Mouse (Mus musculus) heart, embryonic 14.5 days (tissue): ENCODE data around the gene B3galt5. TPM values are rescaled to one million over a fixed set of nuclear protein-coding genes. Genes with fewer than 3 reads are reported as not detected.

Experiments
- ATAC-seq: fragments of 200-750 bp; cut with Nextera tagmentation; 2 replicates; pipeline ENCODE4 v1.8.0; 2017; ENCODE audit warnings: low read depth, moderate TSS enrichment; ENCODE audit not compliant: insufficient number of reproducible peaks, insufficient read depth, low FRiP score
- H3K27ac ChIP-seq, 2 experiments: fragments of 200-500 bp in 1 of 2; fragments of 300-500 bp in 1 of 2; sonication (generic) in 1 of 2; replicated peaks in 1 of 2; 2 replicates each; pipeline ENCODE4 v1.5.1; 2012 to 2014; ENCODE audit warnings: low read depth in 2 of 2, low read length in 2 of 2, control low read depth in 1 of 2, mild to moderate bottlenecking in 1 of 2, mixed read lengths in 1 of 2; ENCODE audit not compliant: control insufficient read depth in 1 of 2, insufficient read depth in 1 of 2
- H3K27me3 ChIP-seq: fragments of 300-500 bp; sonication (generic); 2 replicates; pipeline ENCODE4 v1.6.1; 2014; ENCODE audit warnings: mild to moderate bottlenecking, low read length, control low read depth; ENCODE audit not compliant: control insufficient read depth, insufficient read depth
- H3K36me3 ChIP-seq: fragments of 300-500 bp; sonication (generic); 2 replicates; pipeline ENCODE4 v1.6.1; 2014; ENCODE audit warnings: mild to moderate bottlenecking, control low read depth, low read length, mixed read lengths; ENCODE audit not compliant: control insufficient read depth, insufficient read depth
- H3K4me1 ChIP-seq, 2 experiments: fragments of 200-500 bp in 1 of 2; fragments of 300-500 bp in 1 of 2; sonication (generic) in 1 of 2; 2 replicates each; pipeline ENCODE4 v1.6.1; 2012 to 2014; ENCODE audit warnings: low read length in 2 of 2, control low read depth in 1 of 2, mixed read lengths in 1 of 2; ENCODE audit not compliant: control insufficient read depth in 2 of 2, insufficient read depth in 2 of 2
- H3K4me2 ChIP-seq: fragments of 300-500 bp; sonication (generic); 2 replicates; pipeline ENCODE4 v1.6.1; 2014; ENCODE audit warnings: mild to moderate bottlenecking, low read length
- H3K4me3 ChIP-seq, 2 experiments: fragments of 200-500 bp in 1 of 2; fragments of 300-500 bp in 1 of 2; sonication (generic) in 1 of 2; 2 replicates each; pipeline ENCODE4 v1.5.1; 2012 to 2014; ENCODE audit warnings: low read length in 2 of 2, mild to moderate bottlenecking in 2 of 2, control low read depth in 1 of 2, low read depth in 1 of 2, moderate library complexity in 1 of 2; ENCODE audit not compliant: control insufficient read depth in 1 of 2, insufficient read depth in 1 of 2
- H3K9ac ChIP-seq: fragments of 300-500 bp; sonication (generic); 2 replicates; pipeline ENCODE4 v1.6.1; 2014; ENCODE audit warnings: mild to moderate bottlenecking, low read length
- H3K9me3 ChIP-seq: fragments of 300-500 bp; sonication (generic); 2 replicates; pipeline ENCODE4 v1.6.1; 2016; ENCODE audit warnings: low read length, control low read depth; ENCODE audit not compliant: control insufficient read depth
- WGBS: fragments of 180-500 bp; shearing (Covaris S2); extraction: QIAGEN DNeasy Blood & Tissue Kit; methylation state at CpG from one replicate; pipeline ENCODE4 v1.1.7; 2014; 5-methylcytosine and 5-hydroxymethylcytosine counted together
- polyA plus RNA-seq: library from polyadenylated mRNA; unstranded; fragments of >200 nt; fragmentation: Nextera tagmentation; extraction: Ambion mirVana; gene quantifications from 2 replicates; pipeline ENCODE4 v1.2.1, GENCODE M21; 2014

Gene B3galt5
- polyA plus RNA-seq, 1 experiment from 2014 or later: 0.04 TPM

GRCm38 (mm10) chr16:96345117-96345516 is 109.5 kb downstream of the B3galt5 start:
- H3K4me1 ChIP-seq: no peaks in the 10 kb centered on the region; a peak in 1 of 4 replicates
- ATAC-seq: no peak
- 7% methylated on average over 10 of the region's 10 CpGs for WGBS
- peak overlapping the region; percentile 49; the same call in 1 of the 2 replicates for H3K9ac ChIP-seq
- no peaks in the 10 kb centered on the region for H3K36me3 ChIP-seq
- H3K9me3 ChIP-seq: no peaks in the 10 kb centered on the region
- H3K4me3 ChIP-seq: no peak overlapping the region
- H3K27ac ChIP-seq: no peak overlapping the region
- H3K27me3 ChIP-seq: 0 out of 2 replicates have a peak, but pooled peaks cover 4% of the 10 kb centered on the region
- H3K4me2 ChIP-seq: peak overlapping the region; percentile 47; the same call in 1 of the 2 replicates

DNA sequence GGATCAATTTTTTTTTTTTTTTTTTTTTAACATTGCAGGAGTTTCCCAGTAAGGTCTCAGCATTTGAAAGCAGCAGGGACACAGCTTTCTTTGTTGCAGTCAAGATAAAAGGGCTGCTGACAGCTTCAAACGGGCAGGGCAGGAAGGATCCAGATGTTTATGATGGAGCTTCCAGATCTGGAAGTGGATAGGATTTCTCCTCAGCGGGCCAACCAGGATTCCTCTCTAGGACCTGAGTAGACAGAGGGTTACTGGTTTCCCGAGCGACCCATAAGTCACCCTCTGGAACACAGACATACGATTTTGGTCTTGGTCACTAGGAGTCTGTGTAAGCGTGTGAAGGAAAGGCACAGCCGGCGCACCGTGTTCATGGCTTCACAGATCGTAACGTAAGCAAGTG is 112.5 kb downstream of the B3galt5 start:
- H3K4me2 ChIP-seq: no peak overlapping the region
- H3K4me1 ChIP-seq: no peaks in the 10 kb centered on the region; a peak in 1 of 4 replicates
- H3K36me3 ChIP-seq: no peaks in the 10 kb centered on the region
- 61% methylated on average over 11 of the region's 11 CpGs for WGBS
- H3K4me3 ChIP-seq: no peak overlapping the region
- H3K9ac ChIP-seq: no peak overlapping the region
- H3K27me3 ChIP-seq: 0 out of 2 replicates have a peak, but pooled peaks cover 4% of the 10 kb centered on the region
- H3K9me3 ChIP-seq: no peaks in the 10 kb centered on the region
- no peak for ATAC-seq
- H3K27ac ChIP-seq: no peak overlapping the region

DNA sequence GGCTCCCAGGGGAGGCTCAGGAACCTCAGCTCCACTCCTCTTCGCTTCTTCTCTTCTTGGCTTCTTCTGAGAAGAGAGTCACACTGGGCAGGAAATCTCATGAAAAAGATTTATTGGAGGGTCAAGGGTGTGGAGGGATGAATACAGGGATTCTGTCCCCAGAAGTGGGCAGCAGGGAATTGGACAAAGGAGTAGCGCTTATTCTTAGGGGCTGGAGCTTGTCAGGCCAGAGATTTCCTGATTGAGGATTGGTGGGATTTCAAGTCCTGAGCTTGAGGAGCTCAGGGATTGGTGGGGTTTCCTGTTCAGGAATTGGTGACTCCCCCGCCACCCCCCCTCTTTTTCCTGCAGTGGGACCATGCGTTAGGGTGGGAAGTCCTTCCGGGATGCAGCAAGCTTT is 113.2 kb downstream of the B3galt5 start:
- Histone ChIP-seq H3K36me3 (no peaks in the 10 kb centered on the region), H3K27me3 (0 out of 2 replicates have a peak, but pooled peaks cover 4% of the 10 kb centered on the region), H3K4me3 (no peak overlapping the region), H3K9ac (no peak overlapping the region), H3K4me1 (no peaks in the 10 kb centered on the region; a peak in 1 of 4 replicates), H3K4me2 (no peak overlapping the region), H3K27ac (no peak overlapping the region), H3K9me3 (no peaks in the 10 kb centered on the region)
- whole genome bisulfite sequencing: 73% methylated on average over 5 of the region's 5 CpGs
- no peak for ATAC-seq

GRCm38 (mm10) chr16:96351520-96351919 is 115.9 kb downstream of the B3galt5 start:
- Histone ChIP-seq H3K27me3 (0 out of 2 replicates have a peak, but pooled peaks cover 4% of the 10 kb centered on the region), H3K4me1 (no peaks in the 10 kb centered on the region; a peak in 1 of 4 replicates), H3K4me2 (no peak overlapping the region), H3K27ac (no peak overlapping the region), H3K9me3 (no peaks in the 10 kb centered on the region), H3K4me3 (no peak overlapping the region), H3K36me3 (no peaks in the 10 kb centered on the region), H3K9ac (no peak overlapping the region)
- ATAC-seq: no peak
- 93% methylated on average over 2 of the region's 2 CpGs for WGBS

DNA sequence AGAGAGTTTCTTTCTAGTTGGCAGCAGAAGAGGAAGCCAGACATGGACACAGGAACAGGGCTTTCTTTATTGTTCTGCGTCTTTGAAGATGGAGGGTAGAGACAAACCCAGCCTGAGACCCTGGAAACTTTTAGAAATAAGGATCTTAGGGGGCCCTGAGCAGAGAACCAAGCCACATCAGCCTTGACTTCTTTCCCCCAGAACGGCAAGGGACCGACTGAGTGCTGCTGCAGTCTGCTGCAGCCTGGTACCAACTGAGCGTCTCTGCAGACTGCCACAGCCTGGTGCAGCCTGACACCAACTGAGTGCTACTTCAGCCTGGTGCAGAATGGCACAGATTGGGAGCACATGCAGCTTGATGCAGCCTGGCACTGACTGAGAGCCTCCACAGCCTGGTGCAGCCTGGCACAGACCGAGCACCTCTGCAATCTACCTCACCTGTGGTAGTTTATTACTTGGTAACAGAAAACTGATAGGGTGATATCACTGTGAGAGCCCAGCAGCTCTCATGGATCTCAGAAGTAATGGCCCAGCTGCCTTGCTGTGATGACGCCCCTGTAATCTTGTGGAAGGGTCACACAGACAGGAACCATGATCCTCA is 117.8 kb downstream of the B3galt5 start:
- WGBS: 67% methylated on average over 6 of the region's 6 CpGs
- Histone ChIP-seq H3K36me3 (no peaks in the 10 kb centered on the region), H3K4me1 (peaks cover 0 to 2% of the 10 kb centered on the region in 2 experiments; a peak in 1 of 4 replicates), H3K4me3 (no peak overlapping the region), H3K27ac (no peak overlapping the region), H3K27me3 (0 out of 2 replicates have a peak, but pooled peaks cover under 1% of the 10 kb centered on the region), H3K4me2 (no peak overlapping the region), H3K9ac (no peak overlapping the region), H3K9me3 (no peaks in the 10 kb centered on the region)
- ATAC-seq: no peak

GRCm38 (mm10) chr16:96353996-96354395 is 118.4 kb downstream of the B3galt5 start:
- peaks cover 0 to 2% of the 10 kb centered on the region in 2 experiments; a peak in 1 of 4 replicates for H3K4me1 ChIP-seq
- H3K4me2 ChIP-seq: peak overlapping the region; percentile 30
- no peak for ATAC-seq
- 0 out of 4 replicates have a peak overlapping the region, but pooled peaks have one; percentile 2 to 5 for H3K4me3 ChIP-seq
- H3K9ac ChIP-seq: no peak overlapping the region; the same call in 1 of the 2 replicates
- no peaks in the 10 kb centered on the region for H3K36me3 ChIP-seq
- no peaks in the 10 kb centered on the region for H3K27me3 ChIP-seq
- H3K9me3 ChIP-seq: no peaks in the 10 kb centered on the region
- H3K27ac ChIP-seq: no peak overlapping the region
- 32% methylated on average over 6 of the region's 6 CpGs for WGBS

DNA sequence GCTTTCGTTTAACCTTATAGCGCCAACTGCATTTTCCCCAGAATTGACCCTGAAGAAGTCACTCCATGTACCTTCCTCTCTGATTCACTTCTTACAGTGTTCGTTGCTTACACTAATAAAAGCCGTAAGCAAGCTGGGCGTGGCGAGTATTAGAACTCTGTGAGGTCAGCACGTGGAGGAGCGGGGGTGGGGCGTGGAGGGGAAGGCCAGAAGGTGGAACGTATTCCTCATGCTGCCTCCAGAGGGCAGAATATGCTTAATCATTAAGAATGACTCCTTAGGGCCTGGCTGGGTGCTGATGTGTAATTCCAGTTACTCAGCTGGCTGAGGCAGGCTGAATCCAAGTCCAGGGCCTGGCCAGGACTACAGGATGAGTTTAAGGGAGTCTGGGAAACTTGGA is 122.3 kb downstream of the B3galt5 start:
- Histone ChIP-seq H3K4me1 (peaks cover 0 to 4% of the 10 kb centered on the region in 2 experiments; a peak in 2 of 4 replicates), H3K4me3 (peak overlapping the region; percentile 38 to 59), H3K9me3 (no peaks in the 10 kb centered on the region), H3K9ac (peak overlapping the region; percentile 54), H3K36me3 (no peaks in the 10 kb centered on the region), H3K27ac (no peak overlapping the region), H3K4me2 (peak overlapping the region; percentile 62), H3K27me3 (peaks cover 4% of the 10 kb centered on the region; the same call in 1 of the 2 replicates)
- WGBS: 8% methylated on average over 10 of the region's 10 CpGs
- no peak for ATAC-seq
